Mouse (Mus musculus) lung, postnatal 36 days (tissue): ENCODE measurements around the gene Spata21.
"Not testable (repeated sequence)": the region's sequence is repeated elsewhere in the genome, so short reads cannot be mapped to it uniquely, and the experiment has no call there.

Experiments
- DNase-seq: peaks from one replicate; pipeline ENCODE4 v3.0.0; 2022; ENCODE audit warnings: mixed read lengths

The Spata21 gene

DNA sequence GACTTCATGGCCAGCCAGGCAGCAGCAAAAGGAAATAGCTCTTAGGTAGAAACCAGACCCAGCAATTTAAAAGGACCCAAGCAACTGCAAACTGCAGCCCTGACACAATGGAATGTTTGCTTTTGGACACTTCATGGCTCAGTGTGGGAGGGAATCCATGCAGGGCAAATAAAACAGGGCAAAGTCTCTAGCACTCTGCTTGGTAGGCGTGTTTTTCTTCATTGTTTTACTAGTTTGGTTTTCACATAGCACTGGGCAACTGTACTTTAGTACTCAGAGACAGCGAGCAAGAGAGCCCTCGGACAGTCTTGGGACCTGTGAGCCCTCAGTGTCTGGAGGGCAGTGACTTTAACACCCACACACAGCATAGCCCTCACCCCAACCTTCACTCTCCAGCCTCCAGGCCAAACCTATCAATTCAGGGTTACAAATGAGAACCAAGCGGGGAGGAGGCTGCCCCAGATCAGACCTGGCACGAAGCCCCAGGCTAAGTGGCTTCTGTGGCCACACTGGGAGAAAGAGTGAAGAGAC, 43.5 kb downstream of the Spata21 start:
- peak; percentile 80 for DNase-seq

GRCm38 (mm10) chr4:141132191-141132590, 44.1 kb downstream of the Spata21 start:
- peak; percentile 54 for DNase-seq

GRCm38 (mm10) chr4:141133227-141133626, 45.1 kb downstream of the Spata21 start:
- no peak for DNase-seq

DNA sequence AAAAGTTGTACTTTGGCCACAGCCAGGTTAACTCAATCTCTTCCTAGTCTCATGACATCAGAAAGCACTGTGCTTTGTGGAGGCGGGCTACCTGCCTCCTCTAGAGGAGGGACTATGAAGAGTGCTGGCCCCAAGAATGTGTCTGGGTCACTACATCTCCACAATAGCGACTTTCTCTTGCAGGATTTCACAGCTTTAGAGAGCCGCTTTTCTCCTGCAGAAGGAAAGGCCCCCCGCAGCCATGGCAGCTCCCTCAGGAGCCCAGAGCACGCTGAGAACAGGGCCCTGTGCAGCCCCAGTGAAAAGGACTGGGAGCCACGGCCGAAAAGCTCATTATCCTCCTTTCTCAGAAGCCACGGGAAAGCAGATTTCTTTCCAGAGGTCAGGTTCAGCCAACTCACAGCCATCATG, 45.9 kb downstream of the Spata21 start:
- no peak for DNase-seq

GRCm38 (mm10) chr4:141134751-141135530, 46.8 kb downstream of the Spata21 start:
- DNase-seq = peak; percentile 42

DNA sequence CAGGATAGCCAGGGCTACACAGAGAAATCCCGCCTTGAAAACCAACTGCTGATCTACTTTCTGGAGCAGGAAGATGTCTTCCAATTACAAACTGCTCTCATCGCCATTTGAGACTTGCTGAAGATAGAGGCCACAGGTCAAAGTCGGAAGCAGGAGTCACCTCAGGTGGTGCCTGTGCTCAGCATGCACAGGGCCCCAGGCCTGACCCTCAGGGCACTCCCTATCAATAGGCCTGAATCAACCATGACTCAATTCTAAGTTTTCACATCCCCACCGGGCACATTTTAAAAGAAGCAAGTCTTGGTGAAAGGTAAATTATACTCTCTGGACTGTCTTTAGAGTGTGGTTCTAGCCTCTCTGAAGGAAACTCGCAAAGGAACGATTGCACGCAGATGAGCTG, 48.0 kb downstream of the Spata21 start:
- DNase-seq = no peak

GRCm38 (mm10) chr4:141137740-141138139, 49.6 kb downstream of the Spata21 start:
- not testable (repeated sequence) for DNase-seq

- no peak for DNase-seq
Measured at GRCm38 (mm10) chr4:141138425-141139115, 50.4 kb downstream of the Spata21 start.

GRCm38 (mm10) chr4:141139116-141139970, 51.2 kb downstream of the Spata21 start, which contains the start of gene Szrd1:
TSS of gene Szrd1 (minus strand) at chr4:141139775.
- DNase-seq = peak; percentile 100

GRCm38 (mm10) chr4:141140354-141140753, 52.2 kb downstream of the Spata21 start:
- not testable (repeated sequence) for DNase-seq

- no peak for DNase-seq
Measured at GRCm38 (mm10) chr4:141140967-141141366, 52.8 kb downstream of the Spata21 start.

GRCm38 (mm10) chr4:141142285-141142811, 54.2 kb downstream of the Spata21 start:
- DNase-seq = peak; percentile 90

DNA sequence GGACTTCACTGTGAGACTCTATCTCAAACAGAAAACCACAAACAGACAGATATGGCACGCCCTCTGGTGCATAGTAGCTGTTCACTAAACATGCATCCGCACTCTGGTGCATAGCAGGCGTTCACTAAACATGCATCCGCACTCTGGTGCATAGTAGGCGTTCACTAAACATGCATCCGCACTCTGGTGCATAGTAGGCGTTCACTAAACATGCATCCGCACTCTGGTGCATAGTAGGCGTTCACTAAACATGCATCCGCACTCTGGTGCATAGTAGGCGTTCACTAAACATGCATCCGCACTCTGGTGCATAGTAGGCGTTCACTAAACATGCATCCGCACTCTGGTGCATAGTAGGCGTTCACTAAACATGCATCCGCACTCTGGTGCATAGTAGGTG, 57.0 kb downstream of the Spata21 start:
- DNase-seq = not testable (repeated sequence)

DNA sequence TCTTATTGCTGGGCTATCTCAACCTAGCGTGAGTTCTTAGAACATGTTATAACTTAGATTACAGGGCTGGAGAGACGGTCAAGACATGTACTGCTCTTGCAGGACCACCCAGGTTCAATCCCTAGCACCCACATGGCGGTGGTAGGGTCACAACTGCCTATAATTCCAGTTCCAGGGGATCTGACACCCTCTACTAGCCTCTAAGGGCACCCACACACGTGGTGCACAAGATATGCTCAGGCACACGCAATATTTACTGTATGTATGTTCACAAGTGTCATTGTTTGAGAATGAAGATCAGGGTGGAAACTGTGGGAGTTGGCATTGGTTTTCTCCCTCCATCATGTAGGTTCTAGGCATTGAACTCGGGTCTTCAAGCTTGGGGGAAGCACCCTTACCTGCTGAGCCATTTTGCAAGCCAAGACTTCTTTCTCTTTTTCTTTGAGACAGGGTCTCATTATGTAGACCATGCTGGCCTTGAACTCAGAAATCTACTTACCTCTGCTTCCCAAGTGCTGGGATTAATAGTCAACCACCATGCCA, 58.4 kb downstream of the Spata21 start:
- DNase-seq = no peak

DNA sequence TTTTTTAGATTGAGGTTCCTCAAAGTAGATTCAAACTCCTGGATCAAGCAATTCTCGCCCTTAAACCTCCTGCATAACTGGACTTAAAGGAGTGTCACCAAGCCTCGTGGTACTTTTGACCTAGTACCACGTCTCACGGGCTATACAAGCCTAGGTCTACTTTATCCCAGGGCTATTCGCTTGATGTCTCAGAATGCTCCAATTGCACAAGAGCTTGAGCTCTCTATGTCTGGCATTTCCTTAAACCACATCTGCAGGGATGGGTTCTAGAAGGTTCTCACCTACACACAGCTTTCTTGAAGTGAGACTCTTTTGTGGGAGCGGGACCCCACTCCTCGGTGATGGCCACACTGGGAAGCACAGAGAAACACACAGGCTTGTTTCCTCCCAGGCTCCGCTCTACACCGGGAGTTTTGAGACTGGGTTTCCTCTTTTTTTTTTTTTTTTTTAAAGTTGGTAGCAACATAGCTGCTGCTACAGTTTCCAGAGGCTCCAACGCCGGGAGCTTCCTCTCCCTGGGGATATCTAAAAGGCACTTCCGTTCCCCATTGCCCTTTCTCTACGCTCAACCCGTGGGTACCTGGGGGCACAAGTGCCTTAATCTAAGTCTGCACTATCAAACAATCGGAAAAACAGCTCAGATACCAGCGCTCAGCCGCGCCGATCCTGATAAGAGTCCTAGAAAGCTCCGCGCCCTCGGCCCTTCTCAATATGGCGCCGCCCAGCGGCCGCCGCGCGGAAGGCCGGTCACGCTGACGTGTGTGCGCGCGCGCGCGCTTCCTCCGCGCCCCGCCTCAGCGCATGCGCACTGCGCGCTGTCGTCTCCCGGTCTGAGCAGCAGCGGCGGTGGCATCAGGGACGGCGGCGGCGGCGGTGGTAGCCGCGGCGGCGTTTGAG, 59.2 kb downstream of the Spata21 start, which contains the start of gene Fbxo42:
Gene Fbxo42 (plus strand): TSS at position 802 of the 897 bp plus-strand sequence.
- peak; percentile 93 for DNase-seq

DNA sequence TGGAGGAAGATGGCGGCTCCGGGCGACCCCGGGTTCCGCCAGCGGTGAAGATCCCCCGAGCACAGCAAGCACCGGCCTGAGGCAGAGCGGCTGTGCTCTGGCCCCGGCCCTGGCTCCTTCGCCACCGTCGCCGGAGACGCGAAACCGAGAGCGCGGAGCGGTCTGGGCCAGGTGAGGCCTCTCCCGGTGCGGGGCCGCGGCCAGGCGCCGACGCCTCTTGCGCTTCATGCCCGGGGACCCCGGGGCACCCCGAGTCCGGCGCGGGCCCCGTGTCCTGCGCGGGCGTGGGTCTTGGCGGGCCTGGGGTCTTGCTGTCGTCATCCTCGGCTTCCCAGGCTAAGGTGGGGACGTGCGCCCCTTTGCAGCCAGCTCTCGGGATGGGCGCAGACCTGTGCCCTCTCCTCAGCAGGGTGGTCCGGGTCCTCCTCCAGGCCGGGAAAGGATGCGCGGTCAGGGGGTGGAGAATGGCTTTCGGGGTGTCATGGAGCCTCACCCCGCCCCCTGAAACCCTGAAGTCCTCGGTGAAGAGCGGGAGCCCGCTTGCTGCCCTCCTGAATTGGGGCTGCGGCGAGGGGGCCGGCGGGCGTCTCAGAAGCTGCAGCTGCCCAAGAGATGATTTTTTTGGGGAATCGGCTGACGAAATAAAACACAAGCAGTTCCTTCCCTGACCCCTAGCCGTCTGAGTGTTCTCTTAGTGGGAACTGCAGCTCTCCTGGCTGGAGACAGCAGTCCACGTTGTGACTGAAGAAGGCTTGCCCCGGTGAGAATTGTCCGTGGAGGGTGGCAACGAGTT, 60.1 kb downstream of the Spata21 start:
- no peak for DNase-seq

DNA sequence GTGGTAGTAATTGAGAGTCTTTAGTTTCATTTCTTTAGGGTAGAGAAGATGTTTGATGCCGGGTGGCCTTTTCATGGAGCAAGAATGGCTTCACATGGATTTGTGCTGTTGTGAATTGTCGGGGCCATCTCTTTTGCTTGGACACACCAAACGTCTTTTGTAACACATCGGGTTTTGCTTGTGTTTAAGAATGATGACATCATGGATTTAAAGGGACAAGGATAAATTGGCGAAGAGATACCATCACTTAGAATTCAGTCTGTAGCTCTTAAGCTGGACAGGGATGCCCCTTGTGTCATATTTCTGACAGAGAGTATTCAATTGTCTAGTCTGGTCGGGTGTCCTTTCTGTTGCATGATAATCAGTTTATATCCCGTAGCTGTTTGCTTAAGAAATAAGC, 61.0 kb downstream of the Spata21 start:
- DNase-seq = no peak

DNA sequence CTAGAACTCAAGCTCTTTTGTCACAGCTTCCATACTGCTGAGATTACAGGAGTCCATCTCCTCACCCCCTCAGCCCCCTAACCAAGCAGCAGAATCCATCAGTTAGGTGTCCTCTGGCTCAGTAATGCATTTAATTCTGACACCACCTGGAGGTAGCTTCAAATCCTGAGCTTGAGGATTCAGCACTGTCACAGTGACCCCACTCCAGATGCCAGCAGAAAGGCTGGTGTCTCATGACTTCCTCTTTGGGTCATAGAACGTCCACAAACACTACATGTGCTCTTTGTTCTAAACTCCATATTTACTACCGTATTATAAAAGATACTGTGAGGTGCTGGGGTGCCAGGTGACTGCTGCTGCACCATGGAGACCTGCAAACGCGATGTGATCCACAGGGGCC, 69.4 kb downstream of the Spata21 start:
- no peak for DNase-seq

GRCm38 (mm10) chr4:141158609-141159008, 70.5 kb downstream of the Spata21 start:
- DNase-seq = no peak

- DNase-seq = no peak
Measured at GRCm38 (mm10) chr4:141159093-141159492, 71.0 kb downstream of the Spata21 start.
